Mouse (Mus musculus) myocyte (in vitro differentiated cells): ENCODE measurements around the gene Arnt2.

Experiments used
- CEBPB ChIP-seq: IDR thresholded peaks from 2 replicates; pipeline ENCODE4 v1.6.1; 2011; ENCODE audit warnings: mild to moderate bottlenecking, moderate library complexity; ENCODE audit not compliant: poor library complexity, insufficient read depth, severe bottlenecking
- E2F4 ChIP-seq: IDR thresholded peaks from one replicate; pipeline ENCODE4 v1.6.1; 2011; ENCODE audit warnings: mild to moderate bottlenecking, control low read depth, moderate library complexity; ENCODE audit not compliant: insufficient read depth
- MAX ChIP-seq: IDR thresholded peaks from one replicate; pipeline ENCODE4 v1.6.1; 2011; ENCODE audit warnings: low read depth, mild to moderate bottlenecking, control low read depth
- POLR2A ChIP-seq: IDR thresholded peaks from one replicate; pipeline ENCODE4 v1.6.1; 2011; ENCODE audit warnings: low read depth, mild to moderate bottlenecking, control low read depth, moderate library complexity; ENCODE audit not compliant: insufficient read length
- POLR2AphosphoS2 ChIP-seq: IDR thresholded peaks from one replicate; pipeline ENCODE4 v1.6.1; 2011; ENCODE audit warnings: low read depth, control low read depth; ENCODE audit not compliant: insufficient read length
- REST ChIP-seq: IDR thresholded peaks from one replicate; pipeline ENCODE4 v1.6.1; 2011; ENCODE audit warnings: mild to moderate bottlenecking, control low read depth, moderate library complexity; ENCODE audit not compliant: insufficient read depth, insufficient read length
- TCF12 ChIP-seq: IDR thresholded peaks from one replicate; pipeline ENCODE4 v1.6.1; 2011; ENCODE audit warnings: mild to moderate bottlenecking, control low read depth; ENCODE audit not compliant: poor library complexity, insufficient read depth, severe bottlenecking
- USF1 ChIP-seq: IDR thresholded peaks from one replicate; pipeline ENCODE4 v1.6.1; 2011; ENCODE audit warnings: low read depth, mild to moderate bottlenecking, control low read depth, moderate library complexity

GRCm38 (mm10) chr7:84310909-84311311 is 99.1 kb downstream of the Arnt2 start:
- no peak for TF ChIP-seq REST
- no peak for TF ChIP-seq TCF12
- TF ChIP-seq POLR2AphosphoS2: no peak
- no peak for TF ChIP-seq USF1
- no peak for TF ChIP-seq POLR2A
- no peak for TF ChIP-seq E2F4
- TF ChIP-seq MAX: no peak
- TF ChIP-seq CEBPB: no peak
